Mouse (Mus musculus): Measurements from ENCODE around the gene Actn4. TPM values are rescaled to one million over a fixed set of nuclear protein-coding genes. Genes with fewer than 3 reads are reported as not detected.
"Not testable (repeated sequence)": the region's sequence is repeated elsewhere in the genome, so short reads cannot be mapped to it uniquely, and the experiment has no call there.

The Actn4 gene
- polyA plus RNA-seq, 1 experiment from 2014 or later: 183 TPM

GRCm38 (mm10) chr7:28913171-28913570 is 49.0 kb downstream of the Actn4 start:
- 89% methylated on average over 11 of the region's 11 CpGs for WGBS (ENCODE audit: missing documents)
- no peak overlapping the region for H3K4me3 ChIP-seq (ENCODE audit: inconsistent target)

GRCm38 (mm10) chr7:28911632-28912031 is 50.5 kb downstream of the Actn4 start:
- Histone ChIP-seq H3K27ac (no peak overlapping the region), H3K79me2 (ENCODE audit: inconsistent target) (peaks cover 4% of the 10 kb centered on the region; the same call in 1 of the 2 replicates), H3K36me3 (ENCODE audit: inconsistent target) (peaks cover 68% of the 10 kb centered on the region), H3K4me3 (ENCODE audit: inconsistent target) (no peak overlapping the region)
- WGBS (ENCODE audit: missing documents): 85% methylated on average over 4 of the region's 4 CpGs

More at GRCm38 (mm10) chr7:28913171-28913570, 49.0 kb downstream of the Actn4 start:
- H3K27ac ChIP-seq: no peak overlapping the region
- peaks cover 75% of the 10 kb centered on the region for H3K36me3 ChIP-seq (ENCODE audit: inconsistent target)
- no peaks in the 10 kb centered on the region for H3K79me2 ChIP-seq (ENCODE audit: inconsistent target)

GRCm38 (mm10) chr7:28907195-28907594 is 54.9 kb downstream of the Actn4 start:
- 49% methylated on average over 4 of the region's 5 CpGs for WGBS (ENCODE audit: missing documents)

GRCm38 (mm10) chr7:28903778-28904177 is 58.4 kb downstream of the Actn4 start:
- H3K27ac ChIP-seq: no peak overlapping the region
- WGBS (ENCODE audit: missing documents): 93% methylated on average over 10 of the region's 10 CpGs
- H3K4me3 ChIP-seq (ENCODE audit: inconsistent target): no peak overlapping the region
- H3K79me2 ChIP-seq (ENCODE audit: inconsistent target): peaks cover 19% of the 10 kb centered on the region; the same call in 1 of the 2 replicates
- peaks cover 70% of the 10 kb centered on the region for H3K36me3 ChIP-seq (ENCODE audit: inconsistent target)

More at GRCm38 (mm10) chr7:28907195-28907594, 54.9 kb downstream of the Actn4 start:
- Histone ChIP-seq H3K79me2 (ENCODE audit: inconsistent target) (peaks cover 19% of the 10 kb centered on the region; the same call in 1 of the 2 replicates), H3K36me3 (ENCODE audit: inconsistent target) (peaks cover 66% of the 10 kb centered on the region), H3K4me3 (ENCODE audit: inconsistent target) (peak overlapping the region; percentile 2; the same call in 1 of the 2 replicates), H3K27ac (peak overlapping the region; percentile 97)

GRCm38 (mm10) chr7:28902809-28903208 is 59.3 kb downstream of the Actn4 start:
- H3K27ac ChIP-seq: no peak overlapping the region
- H3K4me3 ChIP-seq (ENCODE audit: inconsistent target): no peak overlapping the region
- peaks cover 19% of the 10 kb centered on the region; the same call in 1 of the 2 replicates for H3K79me2 ChIP-seq (ENCODE audit: inconsistent target)
- WGBS (ENCODE audit: missing documents): 96% methylated on average over 3 of the region's 3 CpGs
- H3K36me3 ChIP-seq (ENCODE audit: inconsistent target): peaks cover 79% of the 10 kb centered on the region

GRCm38 (mm10) chr7:28902180-28902579 is 60.0 kb downstream of the Actn4 start:
- 96% methylated on average over 6 of the region's 6 CpGs for WGBS (ENCODE audit: missing documents)
- Histone ChIP-seq H3K4me3 (ENCODE audit: inconsistent target) (no peak overlapping the region), H3K79me2 (ENCODE audit: inconsistent target) (peaks cover 19% of the 10 kb centered on the region; the same call in 1 of the 2 replicates), H3K27ac (no peak overlapping the region), H3K36me3 (ENCODE audit: inconsistent target) (peaks cover 86% of the 10 kb centered on the region)

GRCm38 (mm10) chr7:28901311-28902125 is 60.6 kb downstream of the Actn4 start:
- WGBS (ENCODE audit: missing documents): 94% methylated on average over 13 of the region's 13 CpGs
- Histone ChIP-seq H3K4me3 (ENCODE audit: inconsistent target) (no peak overlapping the region), H3K27ac (no peak overlapping the region), H3K79me2 (ENCODE audit: inconsistent target) (peaks cover 15% of the 10 kb centered on the region; the same call in 1 of the 2 replicates), H3K36me3 (ENCODE audit: inconsistent target) (peaks cover 92% of the 10 kb centered on the region)

GRCm38 (mm10) chr7:28899972-28900371 is 62.2 kb downstream of the Actn4 start:
- H3K27ac ChIP-seq: no peak overlapping the region
- H3K4me3 ChIP-seq (ENCODE audit: inconsistent target): no peak overlapping the region
- H3K36me3 ChIP-seq (ENCODE audit: inconsistent target): peaks cover 95% of the 10 kb centered on the region
- H3K79me2 ChIP-seq (ENCODE audit: inconsistent target): no peaks in the 10 kb centered on the region
- WGBS (ENCODE audit: missing documents): 92% methylated on average over 4 of the region's 4 CpGs

GRCm38 (mm10) chr7:28897661-28898060 is 64.5 kb downstream of the Actn4 start:
- Histone ChIP-seq H3K4me3 (ENCODE audit: inconsistent target) (no peak overlapping the region), H3K36me3 (ENCODE audit: inconsistent target) (peaks cover 92% of the 10 kb centered on the region), H3K79me2 (ENCODE audit: inconsistent target) (no peaks in the 10 kb centered on the region), H3K27ac (no peak overlapping the region)
- 93% methylated on average over 6 of the region's 6 CpGs for WGBS (ENCODE audit: missing documents)

GRCm38 (mm10) chr7:28894942-28895341 is 67.2 kb downstream of the Actn4 start:
- WGBS (ENCODE audit: missing documents): 80% methylated on average over 5 of the region's 5 CpGs
- Histone ChIP-seq H3K4me3 (ENCODE audit: inconsistent target) (no peak overlapping the region), H3K79me2 (ENCODE audit: inconsistent target) (no peaks in the 10 kb centered on the region), H3K36me3 (ENCODE audit: inconsistent target) (peaks cover 66% of the 10 kb centered on the region), H3K27ac (no peak overlapping the region)

GRCm38 (mm10) chr7:28893643-28894265 is 68.4 kb downstream of the Actn4 start:
- H3K79me2 ChIP-seq (ENCODE audit: inconsistent target): no peaks in the 10 kb centered on the region
- H3K27ac ChIP-seq: no peak overlapping the region
- peaks cover 58% of the 10 kb centered on the region for H3K36me3 ChIP-seq (ENCODE audit: inconsistent target)
- 83% methylated on average over 7 of the region's 7 CpGs for WGBS (ENCODE audit: missing documents)
- no peak overlapping the region for H3K4me3 ChIP-seq (ENCODE audit: inconsistent target)

- Histone ChIP-seq H3K4me3 (ENCODE audit: inconsistent target) (no peak overlapping the region), H3K79me2 (ENCODE audit: inconsistent target) (no peaks in the 10 kb centered on the region), H3K27ac (no peak overlapping the region), H3K36me3 (ENCODE audit: inconsistent target) (peaks cover 47% of the 10 kb centered on the region)
- WGBS (ENCODE audit: missing documents): 92% methylated on average over 17 of the region's 17 CpGs
Measured at GRCm38 (mm10) chr7:28892601-28893000, 69.5 kb downstream of the Actn4 start.

- WGBS (ENCODE audit: missing documents): 15% methylated on average over 26 of the region's 27 CpGs
- H3K36me3 ChIP-seq (ENCODE audit: inconsistent target): peaks cover 8% of the 10 kb centered on the region; the same call in 1 of the 2 replicates
- H3K79me2 ChIP-seq (ENCODE audit: inconsistent target): no peaks in the 10 kb centered on the region
- no peak overlapping the region for H3K4me3 ChIP-seq (ENCODE audit: inconsistent target)
- no peak overlapping the region for H3K27ac ChIP-seq
Measured at GRCm38 (mm10) chr7:28888701-28889161, 73.4 kb downstream of the Actn4 start.

GRCm38 (mm10) chr7:28886486-28886885 is 75.7 kb downstream of the Actn4 start:
- Histone ChIP-seq H3K27ac (no peak overlapping the region), H3K36me3 (ENCODE audit: inconsistent target) (no peaks in the 10 kb centered on the region; the same call in 1 of the 2 replicates), H3K4me3 (ENCODE audit: inconsistent target) (no peak overlapping the region), H3K79me2 (ENCODE audit: inconsistent target) (no peaks in the 10 kb centered on the region)
- 40% methylated on average over 14 of the region's 14 CpGs for WGBS (ENCODE audit: missing documents)

GRCm38 (mm10) chr7:28883704-28884103 is 78.4 kb downstream of the Actn4 start:
- not testable (repeated sequence) for H3K4me3 ChIP-seq (ENCODE audit: inconsistent target); H3K27ac ChIP-seq; H3K36me3 ChIP-seq (ENCODE audit: inconsistent target); H3K79me2 ChIP-seq (ENCODE audit: inconsistent target)
- 87% methylated on average over 3 of the region's 4 CpGs for WGBS (ENCODE audit: missing documents)
